Mouse (Mus musculus) hematopoietic stem cell, adult 5-6 weeks (primary cell): ENCODE data around the gene Zc4h2. TPM values are rescaled to one million over a fixed set of nuclear protein-coding genes. Genes with fewer than 3 reads are reported as not detected.

ENCODE experiments used
- ATAC-seq, 2 experiments: fragments of 125-278 bp in 1 of 2; replicated peaks in 1 of 2; 2 replicates each; pipeline ENCODE4 v1.8.0; 2016 to 2017; ENCODE audit warnings: inconsistent platforms in 2 of 2, mild to moderate bottlenecking in 2 of 2, moderate number of reproducible peaks in 2 of 2, low read depth in 1 of 2, moderate TSS enrichment in 1 of 2; ENCODE audit not compliant: low FRiP score in 2 of 2, poor library complexity in 2 of 2, severe bottlenecking in 2 of 2, insufficient read depth in 1 of 2, low TSS enrichment in 1 of 2
- total RNA-seq: library from RNA; stranded (forward); fragments of 172-1452, 232-1000 nt; gene quantifications from 2 replicates; pipeline ENCODE4 v1.2.3, GENCODE M21; 2017

The Zc4h2 gene
- total RNA-seq: 10.0 and 16.1 TPM in 2 replicates

DNA sequence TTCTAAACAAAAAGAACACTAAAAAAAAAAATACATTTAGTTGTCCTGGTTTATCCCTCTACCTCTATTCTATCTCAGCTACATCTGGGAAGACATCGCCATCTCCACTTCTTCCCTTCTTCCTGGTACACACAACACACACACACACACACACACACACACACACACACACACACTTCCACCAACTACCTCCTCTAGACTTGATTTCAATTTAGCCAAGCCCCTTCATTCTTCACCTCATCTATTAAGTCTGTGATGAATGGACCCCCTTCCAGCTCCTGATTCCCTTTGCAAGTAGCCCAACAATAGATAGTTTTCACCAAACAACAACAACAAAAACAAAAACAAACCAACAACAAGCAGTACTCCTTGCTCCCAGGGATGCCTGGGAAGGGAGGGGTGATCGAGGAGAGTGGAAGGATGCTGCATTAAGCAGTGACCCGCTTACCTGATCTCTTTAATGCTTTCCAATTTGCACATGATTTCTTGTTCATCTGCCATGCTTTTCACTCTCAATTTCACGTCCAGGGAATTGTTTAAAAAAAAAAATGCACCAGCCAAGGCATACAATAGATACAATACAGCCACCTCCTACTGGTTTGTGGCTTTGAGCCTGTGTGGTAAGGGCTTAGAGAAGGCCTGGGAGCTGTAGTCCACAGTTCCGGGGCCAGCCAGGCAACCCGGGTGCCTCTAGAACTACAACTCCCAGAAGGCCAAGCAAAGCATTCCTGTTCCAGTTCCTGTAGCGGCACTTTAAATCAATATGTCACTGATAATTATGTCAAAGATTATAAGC is at the start of gene Zc4h2:
Gene Zc4h2, minus strand, starts transcription at position 706 of the 796 bp plus-strand sequence.
- peak; percentile 100 for ATAC-seq

DNA sequence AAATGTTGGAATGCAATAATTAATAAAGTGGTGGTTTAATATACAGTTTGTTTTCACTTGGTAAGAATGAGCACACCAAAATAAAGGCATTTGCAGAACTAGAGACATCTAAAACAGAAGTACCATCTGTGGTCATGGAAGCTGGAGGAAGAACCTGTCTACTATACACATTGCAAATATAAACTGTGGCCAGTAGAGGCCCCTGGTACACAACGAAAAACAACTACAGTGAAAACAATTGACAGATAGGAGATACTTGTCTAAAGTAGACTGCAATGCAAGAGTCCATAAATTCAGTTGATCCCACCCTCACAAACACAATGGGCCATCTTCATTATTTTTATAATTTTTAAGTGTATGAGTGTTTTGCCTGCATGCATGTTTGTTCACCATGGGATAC is 28.8 kb upstream of the Zc4h2 start:
- peak in 1 of 2 experiments; percentile 75; a peak in 3 of 4 replicates for ATAC-seq

- no peak for ATAC-seq
Measured at GRCm38 (mm10) chrX:95682206-95682605, 23.9 kb upstream of the Zc4h2 start.

DNA sequence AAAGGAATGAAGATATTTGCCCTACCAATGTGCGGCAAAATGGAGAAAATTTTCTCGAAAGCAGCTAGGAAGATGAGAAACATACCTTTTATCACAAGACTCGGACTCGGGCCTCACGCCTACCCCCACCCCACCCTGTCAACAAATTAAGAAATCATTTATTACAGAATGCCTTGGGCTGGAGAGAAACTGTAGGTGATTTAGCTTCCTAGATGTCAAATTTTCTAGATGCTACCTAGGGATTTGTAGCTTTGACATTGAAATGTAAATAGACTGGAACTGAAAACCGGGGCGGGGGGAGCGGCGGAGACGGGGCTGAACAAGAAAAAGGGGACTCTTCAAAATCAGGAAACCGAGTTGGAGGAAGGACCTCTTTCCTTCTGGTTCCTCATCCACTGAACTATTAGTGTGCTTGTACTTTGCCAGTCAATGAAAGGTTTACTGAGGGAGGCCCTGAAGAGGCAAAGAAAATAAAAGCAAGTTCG is 333 bp upstream of the Zc4h2 start:
- peak; percentile 28 to 57 for ATAC-seq

DNA sequence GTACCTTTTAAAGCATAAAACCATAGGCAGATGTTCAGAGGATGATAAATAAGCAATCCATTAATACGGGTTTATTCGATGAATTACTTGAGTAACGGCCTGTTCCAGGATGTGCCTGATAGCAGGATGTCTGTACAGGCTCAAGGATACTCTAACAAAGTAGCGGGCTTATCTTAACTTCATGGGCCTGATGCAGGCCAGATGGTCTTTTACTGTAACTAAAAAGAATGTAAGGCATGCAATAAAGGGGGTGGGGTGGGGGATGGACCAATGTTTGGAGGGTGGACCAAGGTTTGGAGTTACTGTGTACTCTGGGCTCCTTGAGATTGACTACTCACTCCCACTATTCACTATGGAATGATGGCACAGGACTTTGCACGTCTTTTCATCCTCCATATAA is 57.7 kb downstream of the Zc4h2 start:
- ATAC-seq: no peak

Other genes with a start within 250 kb of the Zc4h2 start
- gene Amer1, start 213.6 kb downstream of the Zc4h2 start, total RNA-seq: 11.4 and 14.4 TPM in 2 replicates
- gene Asb12, start 100.5 kb downstream of the Zc4h2 start, total RNA-seq: not detected in 2 replicates
- gene Pfn5, start 100.4 kb downstream of the Zc4h2 start, total RNA-seq: not detected in 2 replicates
- gene Zc3h12b, start 53.2 kb upstream of the Zc4h2 start, total RNA-seq: 5.7 and 7.8 TPM in 2 replicates